Mouse (Mus musculus) adrenal gland (tissue): ENCODE data around the gene Clps.

Experiments used
- intact Hi-C: fragments of 180-260 bp; cut with DNase I; formaldehyde crosslinking; loops from one replicate; pipeline ENCODE4 v1.15.1; 2025

The Clps gene

DNA sequence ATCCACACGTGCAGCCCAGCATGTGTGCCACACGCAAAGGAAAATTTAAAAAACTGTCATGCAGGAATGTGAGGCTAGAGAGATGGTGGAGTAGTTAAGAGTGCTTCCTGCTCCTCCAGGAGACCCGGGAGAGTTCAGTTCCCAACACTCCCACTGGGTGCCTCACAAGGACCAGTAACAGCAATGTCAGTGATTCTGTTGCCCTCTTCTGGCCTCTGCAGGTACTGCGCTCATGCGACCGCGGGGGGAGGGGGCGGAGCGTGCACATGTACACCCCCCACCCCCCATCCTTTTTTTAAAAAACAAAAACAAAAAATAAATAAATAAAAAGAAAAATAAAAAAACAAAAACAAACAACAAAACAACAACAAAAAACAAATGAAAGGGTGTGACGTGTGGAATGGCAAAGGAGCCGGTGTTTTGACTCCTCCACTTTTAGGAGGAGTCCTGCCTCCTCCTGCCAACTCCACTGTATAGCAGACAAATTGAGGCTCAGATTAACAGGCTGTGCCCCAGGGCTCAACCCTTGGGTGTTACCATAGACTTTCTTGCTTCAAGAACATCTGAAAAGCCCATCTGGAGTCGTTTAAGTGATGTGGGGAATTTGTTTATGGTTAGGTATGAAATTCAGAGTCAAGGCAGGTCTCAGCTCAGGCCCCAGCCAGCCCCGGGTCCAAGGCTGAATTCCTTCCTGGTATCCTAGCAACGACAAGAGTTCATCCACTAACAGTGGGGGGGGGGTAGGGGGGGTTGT, 7.3 kb downstream of the Clps start:
- intact Hi-C loops: no loop called here

DNA sequence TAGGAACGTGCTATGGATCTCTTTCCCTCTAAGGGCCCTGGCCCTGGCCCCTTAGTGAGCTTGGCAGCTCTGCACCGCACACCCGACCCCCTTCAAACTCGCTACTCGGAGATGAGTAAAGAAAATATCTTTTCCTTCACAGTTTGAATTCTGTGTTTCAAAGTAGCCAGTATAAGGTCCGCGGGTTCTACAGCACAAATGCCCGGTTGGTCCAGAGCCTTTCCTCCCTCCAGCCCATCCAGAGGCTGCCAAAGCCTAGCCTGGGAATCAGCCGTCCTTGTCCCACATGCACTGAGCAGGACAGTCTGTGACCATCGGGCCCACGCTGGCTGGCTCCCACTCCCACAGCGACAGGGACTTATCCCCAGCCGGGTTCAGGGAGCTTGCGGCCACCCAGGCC, 11.5 kb downstream of the Clps start, which contains the start of gene Clpsl2:
Clpsl2 (plus strand) TSS at position 301 of the 400 bp plus-strand sequence.
- intact Hi-C loops: loop anchor here (5.0 kb wide), 1 partner anchor 93 kb away; no protein-coding TSS in a partner anchor

DNA sequence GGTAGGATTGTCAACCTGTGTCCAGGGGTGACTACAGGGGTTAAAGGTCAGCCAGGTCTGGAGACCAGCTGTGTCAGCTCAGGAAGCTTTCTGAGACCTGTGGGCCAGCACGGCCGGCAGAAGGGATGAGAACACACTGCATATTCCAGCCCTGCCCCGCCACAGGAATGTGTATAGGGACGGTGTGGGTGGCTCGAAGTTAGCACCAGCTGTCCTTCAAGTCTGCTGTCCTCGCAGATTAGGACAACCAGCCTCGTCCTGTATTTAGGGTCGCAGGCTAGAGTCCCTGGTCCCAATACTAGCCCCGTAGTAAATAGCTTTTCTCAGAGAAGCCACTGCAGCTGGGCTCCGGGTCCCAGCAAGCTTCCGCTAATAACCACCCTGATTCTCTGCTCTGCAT, 12.0 kb downstream of the Clps start:
- intact Hi-C loops: loop anchor here (5.0 kb wide), 1 partner anchor 94 kb away; no protein-coding TSS in a partner anchor

DNA sequence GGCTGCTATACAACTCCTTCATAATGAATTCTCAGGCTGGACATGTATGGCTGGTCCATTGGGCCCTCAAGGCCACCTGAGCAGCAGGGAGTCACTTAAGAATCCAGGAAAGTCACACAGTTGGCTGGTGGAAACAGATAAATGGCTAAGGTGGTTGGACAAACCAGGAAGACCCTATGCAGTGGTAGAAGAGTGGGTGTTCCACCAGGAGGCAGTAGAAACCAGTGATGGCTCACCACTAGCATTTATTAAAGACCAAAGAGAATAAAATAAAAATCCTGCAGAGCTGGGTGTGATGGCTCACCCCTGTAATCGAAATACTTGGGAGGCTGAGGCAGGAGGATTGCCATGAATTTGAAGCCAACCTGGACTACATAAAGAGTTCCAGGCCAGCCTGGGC, 13.6 kb downstream of the Clps start:
- intact Hi-C loops: loop anchor here (5.0 kb wide), 1 partner anchor 95 kb away; no protein-coding TSS in a partner anchor

DNA sequence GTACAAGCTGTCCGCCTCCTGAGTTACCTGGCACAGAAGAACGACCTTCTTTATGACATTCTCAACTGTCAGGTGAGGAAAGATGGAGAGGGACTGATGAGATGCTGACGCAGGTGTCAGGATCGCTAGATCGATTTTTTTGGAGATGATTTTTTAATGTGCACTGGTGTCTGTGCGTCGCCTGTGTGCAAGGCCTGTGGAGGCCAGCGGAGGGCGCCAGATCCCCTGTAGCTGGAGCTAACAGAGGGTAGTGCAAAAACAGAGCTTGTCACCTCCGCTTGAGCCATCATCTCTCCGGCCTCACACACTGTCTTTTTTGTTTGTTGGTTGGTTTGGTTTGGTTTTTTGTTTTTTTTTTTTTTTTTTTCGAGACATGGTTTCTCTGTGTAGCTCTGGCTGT, 22.7 kb downstream of the Clps start:
- intact Hi-C loops: no loop called here

DNA sequence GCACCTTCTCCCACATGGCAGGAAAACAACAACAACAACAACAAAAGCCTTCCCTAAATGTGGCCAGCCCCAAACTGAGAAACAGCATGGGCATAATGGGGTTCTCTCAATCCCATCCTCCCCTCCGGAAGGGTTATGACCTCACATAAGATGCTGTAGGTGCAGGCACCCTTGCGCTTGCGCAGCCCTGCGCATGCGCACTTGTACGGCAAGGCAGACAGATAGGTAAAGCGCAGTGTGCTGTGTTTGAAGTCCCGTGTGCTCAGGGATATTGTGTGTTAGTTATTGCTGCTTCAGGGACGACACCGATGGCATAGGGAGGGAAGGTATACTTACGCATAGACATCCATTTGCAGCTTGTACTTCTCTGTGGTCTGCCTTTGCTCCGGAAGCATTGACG, 27.2 kb downstream of the Clps start:
- intact Hi-C loops: no loop called here

DNA sequence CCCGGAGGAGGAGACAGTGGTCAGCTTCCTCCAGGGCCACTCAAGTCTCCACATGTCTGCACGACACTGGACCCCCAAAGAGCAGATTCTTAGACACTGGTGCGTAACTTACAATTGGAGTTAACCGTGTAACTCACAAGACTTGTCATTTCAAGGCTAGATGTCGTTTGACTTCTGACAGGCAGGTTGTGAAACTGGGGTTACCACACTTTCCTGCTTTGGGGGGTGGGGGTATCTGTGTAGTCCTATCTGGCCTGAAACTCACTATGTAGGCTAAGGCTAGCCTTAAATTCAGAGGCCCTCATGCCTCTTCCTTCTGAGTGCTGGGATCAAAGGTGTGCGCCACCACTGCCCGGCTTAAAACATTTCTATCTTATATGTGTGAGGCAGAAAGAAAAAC, 28.0 kb downstream of the Clps start:
- intact Hi-C loops: no loop called here

DNA sequence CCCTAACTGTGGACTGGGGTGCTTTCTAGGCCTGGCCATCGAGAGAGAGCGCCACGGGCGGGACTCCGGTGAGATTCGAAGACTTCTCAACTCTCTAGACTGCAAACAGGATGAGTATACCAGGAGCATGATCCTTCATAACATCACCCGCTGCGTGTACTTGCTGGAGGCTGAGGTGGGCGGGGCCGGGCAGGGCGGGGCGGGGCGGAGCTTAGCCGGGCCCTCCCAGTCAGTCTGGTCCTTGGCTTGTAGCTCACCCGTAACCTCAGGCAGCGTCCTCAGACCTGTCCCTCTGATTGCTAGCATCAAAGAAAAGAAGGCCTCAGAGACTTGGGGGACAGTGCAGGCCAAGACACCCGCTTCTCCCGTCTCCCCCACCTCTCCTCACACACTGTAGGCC, 28.6 kb downstream of the Clps start:
- intact Hi-C loops: no loop called here

DNA sequence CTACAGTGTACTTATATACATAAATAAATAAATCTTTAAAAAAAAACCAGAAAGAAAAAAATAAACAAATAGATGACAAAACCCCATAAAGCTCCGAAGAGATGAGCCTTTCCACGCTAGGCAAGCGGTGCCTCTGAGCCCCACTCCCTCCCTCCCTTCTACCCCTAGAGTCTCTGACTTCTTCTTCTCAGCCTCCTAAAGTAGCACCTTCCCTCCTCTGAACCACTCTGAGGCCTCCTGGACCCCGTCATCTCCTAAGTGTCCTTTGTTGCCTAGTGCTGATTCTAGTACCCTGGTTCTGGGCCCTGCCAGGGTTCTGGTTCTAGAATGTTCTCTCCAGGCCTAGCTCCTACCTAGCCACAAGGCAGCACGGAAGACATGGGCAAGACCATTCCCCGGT, 30.1 kb downstream of the Clps start, which contains the start of gene Armc12:
Armc12 (plus strand) TSS at position 301 of the 400 bp plus-strand sequence.
- intact Hi-C loops: no loop called here

DNA sequence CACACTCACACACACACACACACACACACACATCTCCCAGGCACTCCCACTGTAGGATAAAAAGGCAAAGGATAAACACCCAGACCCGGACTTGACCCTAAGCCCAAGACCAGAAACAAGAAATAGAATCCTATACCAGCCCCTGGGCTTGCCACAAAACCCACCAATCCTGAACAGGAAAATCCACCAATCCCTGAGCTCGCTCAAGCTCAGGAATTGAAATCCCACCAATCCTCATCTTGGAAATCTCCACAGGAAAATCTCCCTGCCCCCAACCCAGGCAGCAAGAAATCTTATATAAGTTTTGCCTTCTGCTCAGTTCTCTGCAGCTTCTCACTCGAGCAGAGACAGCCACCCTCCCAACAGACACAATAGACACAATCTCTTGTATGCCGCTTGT, 31.4 kb downstream of the Clps start:
- intact Hi-C loops: loop anchor here (5.0 kb wide), 3 partner anchors 42 to 142 kb away; no protein-coding TSS in a partner anchor

DNA sequence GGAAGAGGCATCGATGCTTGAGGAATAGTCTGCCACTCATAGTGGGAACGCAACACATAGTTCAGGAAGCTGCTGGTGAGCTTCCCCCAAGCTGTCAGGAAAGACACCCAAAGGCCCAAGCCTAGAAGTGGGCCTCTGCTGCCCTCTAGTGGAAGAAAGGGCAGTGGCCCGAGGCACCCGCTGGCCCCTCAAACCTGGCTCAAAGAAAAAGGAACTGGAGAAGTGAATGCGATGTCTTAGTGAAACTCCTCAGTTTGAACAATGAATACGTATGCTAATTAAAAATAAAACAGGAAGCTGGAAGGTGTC, 32.6 kb downstream of the Clps start:
- intact Hi-C loops: loop anchor here (1.0 to 5.0 kb wide), 4 partner anchors 41 to 141 kb away; no protein-coding TSS in a partner anchor

DNA sequence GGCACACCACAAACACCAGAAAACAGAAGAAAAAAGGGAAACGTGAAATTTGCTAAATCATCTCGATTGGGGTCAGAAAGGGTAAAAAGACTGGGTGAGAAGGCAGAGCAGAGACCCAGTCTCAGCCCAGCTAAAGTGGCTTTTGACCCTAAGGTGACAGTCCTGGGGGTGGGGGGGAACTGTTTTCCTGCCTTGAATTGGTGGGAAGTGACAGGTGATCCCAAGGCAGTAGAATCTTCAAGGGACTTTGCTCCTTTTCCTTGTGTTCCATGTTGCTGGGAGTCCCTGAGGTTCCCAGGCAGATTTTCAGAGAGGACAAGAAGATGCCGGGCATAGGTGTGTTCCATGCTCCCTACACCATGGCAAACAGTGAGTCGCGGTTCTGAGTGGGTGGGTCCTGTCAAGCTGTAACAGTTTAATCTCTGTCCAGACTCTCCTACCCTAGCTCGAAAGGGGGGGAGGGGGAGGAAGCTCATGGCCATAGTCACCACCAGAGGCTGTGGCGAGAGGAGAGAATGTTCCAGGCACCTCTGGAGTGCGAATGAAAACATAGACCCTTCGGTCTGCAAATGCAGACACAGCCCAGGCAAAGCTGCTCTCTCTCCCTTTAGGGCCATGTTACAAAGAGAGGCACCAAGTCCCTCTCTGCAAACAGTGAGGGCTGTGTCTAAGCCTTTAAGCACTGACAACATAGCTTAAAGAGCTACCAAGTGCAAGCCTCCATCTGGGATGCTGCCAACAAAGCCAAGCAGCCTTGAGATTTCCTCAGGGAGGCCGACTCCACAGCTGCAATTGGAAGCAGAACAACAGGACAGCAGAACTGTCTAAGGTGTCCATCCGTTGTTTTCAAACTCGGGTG, 33.2 kb downstream of the Clps start:
- intact Hi-C loops: loop anchor here (1.0 to 5.0 kb wide), 4 partner anchors 40 to 140 kb away; no protein-coding TSS in a partner anchor

DNA sequence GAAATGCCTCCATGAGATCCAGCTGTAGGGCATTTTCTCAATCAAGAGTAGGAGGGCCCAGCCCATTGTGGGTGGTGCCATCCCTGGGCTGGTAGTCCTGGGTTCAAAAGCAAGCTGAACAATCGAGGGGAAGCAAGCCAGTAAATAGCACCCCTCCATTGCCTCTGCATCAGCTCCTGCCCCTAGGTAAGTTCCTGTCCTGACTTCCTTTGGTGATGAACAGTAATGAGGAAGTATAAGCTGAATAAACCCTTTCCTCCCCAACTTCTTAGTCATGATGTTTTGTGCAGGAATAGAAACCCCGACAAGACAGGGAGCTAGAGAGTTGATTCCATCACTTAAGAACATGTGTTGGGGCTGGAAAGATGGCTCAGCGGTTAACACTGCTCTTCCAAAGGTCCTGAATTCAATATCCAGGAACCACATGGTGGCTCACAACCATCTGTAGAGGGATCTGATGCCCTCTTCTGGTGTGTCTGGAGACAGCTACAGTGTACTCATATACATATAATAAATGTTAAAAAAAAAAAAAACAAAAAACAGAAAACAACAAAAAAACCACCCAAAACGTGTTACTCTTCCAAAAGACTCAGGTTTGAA, 35.6 kb downstream of the Clps start:
- intact Hi-C loops: loop anchor here (5.0 kb wide), 3 partner anchors 38 to 138 kb away; no protein-coding TSS in a partner anchor

DNA sequence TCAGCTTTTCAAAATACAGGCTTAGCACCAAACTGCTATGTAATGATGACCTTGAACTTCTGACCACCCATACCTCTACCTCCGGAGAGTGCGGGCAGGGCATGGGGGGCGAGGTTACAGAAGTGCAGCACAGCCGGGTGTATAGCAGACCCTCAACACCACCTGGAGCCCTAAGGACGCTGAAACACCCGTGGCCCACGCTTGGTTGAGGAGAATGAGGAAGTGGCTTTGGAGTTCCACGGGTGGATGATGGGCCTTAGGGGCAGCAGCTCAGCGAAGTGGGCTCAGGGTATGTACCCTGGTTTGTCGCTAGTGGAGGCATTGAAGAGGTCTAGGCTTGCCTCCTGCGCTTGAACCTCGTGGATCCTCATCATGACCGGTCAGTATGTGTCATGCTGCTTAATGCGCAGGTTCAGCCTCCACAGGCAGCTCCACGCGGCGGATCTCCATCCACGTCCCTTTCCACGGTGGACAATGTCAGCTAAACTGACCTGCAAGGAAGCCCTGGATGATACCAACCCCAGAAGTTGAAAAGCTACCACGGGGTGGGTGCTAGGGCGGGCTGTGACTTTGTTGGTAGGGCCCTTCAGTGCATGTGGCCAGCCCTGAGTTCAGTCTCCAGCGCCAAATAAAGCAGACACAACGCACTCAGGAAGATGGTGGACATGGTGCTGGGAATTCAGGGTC, 36.4 kb downstream of the Clps start:
- intact Hi-C loops: no loop called here

DNA sequence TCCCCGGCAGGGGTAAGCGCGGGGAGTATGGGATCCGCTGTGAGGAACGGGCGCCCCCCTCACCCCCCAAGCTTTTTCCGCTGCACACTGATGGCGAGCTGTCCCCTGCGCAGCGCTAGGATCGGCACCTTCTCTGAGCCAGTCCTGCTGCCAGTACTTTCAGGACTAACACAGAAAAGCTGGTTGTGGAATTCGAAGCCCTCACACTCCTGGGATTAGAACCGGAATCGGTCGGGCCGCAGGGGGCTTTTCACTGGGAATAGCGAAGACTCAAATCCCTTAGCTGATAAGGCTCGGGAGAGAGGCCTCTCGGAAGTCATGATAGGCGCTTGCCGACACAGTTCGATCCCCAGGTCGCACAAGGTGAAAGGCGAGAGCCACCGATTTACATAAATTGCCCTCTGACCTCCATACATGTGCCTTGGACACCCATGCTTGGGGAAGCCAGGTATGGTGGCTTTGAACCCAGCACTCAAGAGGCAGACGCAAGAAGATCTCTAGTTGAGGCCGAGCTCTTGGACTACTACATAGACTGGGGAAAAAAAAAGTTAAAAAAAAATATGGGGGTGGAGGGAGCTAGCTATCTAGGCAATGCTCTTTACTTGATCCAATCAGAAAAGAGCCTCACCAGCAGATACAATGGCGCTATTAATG, 37.1 kb downstream of the Clps start:
- intact Hi-C loops: no loop called here

DNA sequence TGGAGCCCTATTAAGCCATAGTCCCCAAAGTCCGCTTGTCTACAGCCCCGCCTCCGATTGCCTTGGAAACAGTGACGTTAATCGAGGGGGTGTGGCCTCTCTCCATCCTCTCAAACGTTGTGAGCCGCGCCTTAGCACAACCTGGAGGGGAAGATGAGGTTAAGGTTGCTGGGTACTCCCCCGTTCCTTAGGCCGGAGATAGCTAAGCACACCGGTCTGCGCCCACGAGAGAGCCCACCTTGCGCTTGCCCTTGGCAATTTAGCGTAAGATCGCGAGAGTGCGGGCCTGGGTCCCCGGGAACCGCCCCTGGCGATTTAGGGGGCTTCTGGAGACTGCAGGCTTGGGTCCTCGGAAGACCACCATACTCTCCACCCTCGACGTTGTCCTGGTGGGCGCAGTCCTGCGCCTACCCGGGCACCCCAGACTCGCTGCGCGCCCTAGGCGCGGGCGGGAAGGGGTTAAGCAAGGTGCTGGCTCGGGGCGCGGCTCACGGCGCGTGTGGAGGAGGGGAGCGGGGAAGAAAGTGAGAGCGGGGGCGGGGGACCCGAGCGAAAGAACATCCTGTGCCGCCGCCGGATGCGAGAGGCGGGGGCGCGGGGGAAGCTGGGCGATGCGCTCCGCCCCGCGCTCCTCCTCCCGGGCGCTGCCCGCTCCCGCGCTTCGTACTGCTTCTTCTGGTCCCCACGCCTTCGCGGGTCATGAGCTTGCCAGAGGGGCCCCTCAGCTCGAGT, 37.8 kb downstream of the Clps start:
- intact Hi-C loops: no loop called here

DNA sequence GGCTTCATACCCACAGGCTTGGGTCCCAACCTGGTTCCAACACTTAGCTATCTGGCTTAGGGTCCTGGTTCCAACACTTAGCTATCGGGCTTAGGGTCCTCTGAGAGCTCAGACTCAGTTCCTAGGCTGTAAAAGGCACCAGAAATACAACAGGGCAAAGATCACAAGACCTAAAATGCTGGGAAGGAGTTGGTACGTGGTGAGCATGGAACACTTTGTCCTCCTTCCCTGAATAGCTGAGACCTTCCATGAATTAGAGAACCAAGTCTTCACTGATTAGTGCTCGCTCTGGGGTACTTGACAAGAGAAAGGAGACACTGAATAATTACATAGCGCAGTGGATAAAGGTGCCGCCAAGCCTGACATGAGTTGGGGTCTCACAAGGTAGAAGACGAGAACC, 38.6 kb downstream of the Clps start:
- intact Hi-C loops: no loop called here

DNA sequence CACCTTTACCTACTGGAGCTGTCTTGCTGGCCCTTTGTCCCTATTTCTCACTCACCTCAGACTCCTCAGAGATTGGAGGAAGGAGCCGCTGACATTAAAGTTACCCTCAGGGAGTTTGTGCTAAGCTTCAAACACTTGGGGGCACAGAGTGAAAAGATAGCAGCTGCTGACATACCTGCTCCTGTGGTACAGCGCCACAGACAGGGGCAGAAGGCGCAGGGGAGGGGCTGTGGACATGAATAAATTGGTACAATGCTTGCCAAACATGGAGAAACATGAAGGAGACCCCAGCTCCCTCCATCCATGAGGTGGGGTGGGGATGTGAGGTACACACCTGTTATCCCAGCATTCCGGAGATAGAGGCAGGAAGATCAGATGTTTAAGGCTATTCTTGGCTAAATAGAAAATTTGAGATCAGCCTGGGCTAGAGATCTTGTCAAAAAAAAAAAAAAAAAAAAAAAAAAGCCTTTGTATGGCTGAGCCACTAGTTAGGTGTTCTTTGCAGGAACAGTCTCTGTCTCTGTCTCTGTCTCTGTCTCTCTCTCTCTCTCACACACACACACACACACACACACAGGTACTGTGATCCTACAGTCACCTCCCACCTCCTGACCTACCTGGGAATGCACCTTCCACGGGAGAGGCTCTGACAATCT, 39.4 kb downstream of the Clps start:
- intact Hi-C loops: no loop called here

DNA sequence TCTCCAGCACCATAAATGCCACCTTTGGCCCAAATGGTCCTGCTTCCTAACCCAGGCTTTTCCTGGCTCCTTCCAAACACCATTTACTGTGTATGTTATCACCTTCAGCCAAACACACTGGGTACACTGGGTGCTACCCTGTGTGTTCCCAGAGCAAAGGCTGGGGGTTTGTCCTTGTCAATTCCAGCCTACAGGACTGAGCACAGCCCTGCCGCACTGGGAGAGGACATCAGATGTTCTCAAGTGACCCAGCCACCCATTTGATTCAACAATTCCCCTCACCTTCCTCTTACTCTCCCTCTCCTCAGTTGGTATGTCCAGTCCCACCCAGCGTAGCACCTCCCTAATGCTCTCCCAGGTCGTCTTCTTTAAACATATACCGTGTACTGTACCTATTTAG, 40.0 kb downstream of the Clps start:
- intact Hi-C loops: no loop called here
